Mouse (Mus musculus): ENCODE results near the gene Ndufb8.

Ndufb8 gene

GRCm38 (mm10) chr19:44535376-44535775, 19.9 kb downstream of the Ndufb8 start:
- WGBS, result 33% methylated on average over 3 of the region's 3 CpGs

- 92% methylated on average over 6 of the region's 6 CpGs for WGBS
Observed at GRCm38 (mm10) chr19:44530018-44530417, 25.2 kb downstream of the Ndufb8 start.

GRCm38 (mm10) chr19:44525551-44526205, 29.6 kb downstream of the Ndufb8 start:
- 77% methylated on average over 9 of the region's 9 CpGs for WGBS

- 55% methylated on average over 7 of the region's 7 CpGs for WGBS
Observed at GRCm38 (mm10) chr19:44519152-44519551, 36.1 kb downstream of the Ndufb8 start.

GRCm38 (mm10) chr19:44517996-44518768, 37.1 kb downstream of the Ndufb8 start:
- 73% methylated on average over 12 of the region's 12 CpGs for WGBS

GRCm38 (mm10) chr19:44515769-44516168, 39.5 kb downstream of the Ndufb8 start:
- WGBS, result 70% methylated on average over 6 of the region's 6 CpGs

- WGBS, result 33% methylated on average over 14 of the region's 14 CpGs
Observed at GRCm38 (mm10) chr19:44514521-44515451, 40.5 kb downstream of the Ndufb8 start.

GRCm38 (mm10) chr19:44513921-44514482, 41.2 kb downstream of the Ndufb8 start:
- WGBS, result 20% methylated on average over 7 of the region's 7 CpGs

GRCm38 (mm10) chr19:44513054-44513833, 42.0 kb downstream of the Ndufb8 start:
- 24% methylated on average over 11 of the region's 11 CpGs for WGBS

GRCm38 (mm10) chr19:44512601-44513000, 42.6 kb downstream of the Ndufb8 start:
- WGBS, result 36% methylated on average over 5 of the region's 5 CpGs

- 1% methylated on average over 66 of the region's 66 CpGs for WGBS
Observed at GRCm38 (mm10) chr19:44511451-44512231, 43.6 kb downstream of the Ndufb8 start.

- WGBS, result 7% methylated on average over 12 of the region's 12 CpGs
Observed at GRCm38 (mm10) chr19:44510534-44511175, 44.6 kb downstream of the Ndufb8 start.

- WGBS, result 72% methylated on average over 4 of the region's 4 CpGs
Observed at GRCm38 (mm10) chr19:44502741-44503140, 52.5 kb downstream of the Ndufb8 start.

- 86% methylated on average over 6 of the region's 6 CpGs for WGBS
Observed at GRCm38 (mm10) chr19:44501925-44502324, 53.3 kb downstream of the Ndufb8 start.

GRCm38 (mm10) chr19:44500240-44500639, 55.0 kb downstream of the Ndufb8 start:
- 57% methylated on average over 5 of the region's 5 CpGs for WGBS

- WGBS, result 67% methylated on average over 6 of the region's 6 CpGs
Observed at GRCm38 (mm10) chr19:44498936-44499335, 56.3 kb downstream of the Ndufb8 start.

Data from cerebral cortex, adult 2 months (tissue).